Mouse (Mus musculus): Measurements from ENCODE around the gene Gm49336. TPM values are rescaled to one million over a fixed set of nuclear protein-coding genes. Genes with fewer than 3 reads are reported as not detected.
A peak's percentile ranks its signal among the peaks of the same experiment; 100 is the strongest.

The Gm49336 gene
- polyA plus RNA-seq, 1 experiment from 2014 or later, result 44.0 TPM

DNA sequence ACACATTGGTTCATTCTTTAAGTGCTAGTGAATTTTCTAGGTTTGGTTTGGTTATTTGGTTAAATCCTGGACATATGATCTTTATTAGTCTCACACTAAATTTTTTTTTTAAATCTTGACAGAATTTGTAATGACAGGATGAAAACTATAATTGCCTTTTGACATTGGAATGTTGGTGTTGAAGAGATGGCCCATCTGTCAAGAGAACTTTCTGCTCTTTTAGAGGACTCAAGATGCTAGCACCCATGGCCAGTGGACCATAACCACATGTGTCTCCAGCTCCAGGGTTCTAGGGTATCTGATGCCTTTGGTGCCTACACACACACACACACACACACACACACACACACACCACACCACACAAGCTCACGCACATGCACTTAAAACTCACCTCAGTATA lies 6.5 kb upstream of the Gm49336 start:
- Histone ChIP-seq H3K27me3 (ENCODE audit: insufficient read depth, poor library complexity, severe bottlenecking) (no peaks in the 10 kb centered on the region), H3K27ac (no peak overlapping the region), H3K4me1 (replicated peaks) (no peaks in the 10 kb centered on the region; the same call in 1 of the 2 replicates), H3K36me3 (no peaks in the 10 kb centered on the region), H3K4me3 (no peak overlapping the region), H3K9me3 (no peaks in the 10 kb centered on the region)
- WGBS, result 77% methylated on average over 1 of the region's 1 CpGs
- DNase-seq (ENCODE audit: low spot score), result no peak

DNA sequence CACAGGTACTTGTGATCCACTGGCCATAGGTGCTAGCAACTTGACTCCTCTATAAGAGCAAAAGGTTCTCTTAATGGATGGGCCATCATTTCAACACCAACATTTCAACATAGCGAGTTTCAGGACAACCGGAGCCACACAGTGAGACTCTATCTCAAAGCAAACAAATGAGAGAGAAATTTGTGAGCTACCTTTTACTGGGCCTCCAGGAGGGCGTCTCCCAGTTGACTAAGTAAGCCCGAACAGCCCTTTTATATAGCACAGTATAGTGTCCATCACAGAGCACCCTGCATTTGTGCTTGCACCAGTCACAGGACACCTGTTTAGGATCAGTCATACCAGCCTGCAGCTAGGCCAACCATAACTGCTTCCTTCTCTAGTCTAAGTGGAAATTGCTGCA lies 5.8 kb upstream of the Gm49336 start:
- Histone ChIP-seq H3K9me3 (no peaks in the 10 kb centered on the region), H3K4me1 (replicated peaks) (peaks cover 7% of the 10 kb centered on the region), H3K4me3 (no peak overlapping the region), H3K36me3 (no peaks in the 10 kb centered on the region), H3K27ac (no peak overlapping the region), H3K27me3 (ENCODE audit: insufficient read depth, poor library complexity, severe bottlenecking) (no peaks in the 10 kb centered on the region)
- DNase-seq (ENCODE audit: low spot score), result no peak
- WGBS, result 86% methylated on average over 4 of the region's 4 CpGs

DNA sequence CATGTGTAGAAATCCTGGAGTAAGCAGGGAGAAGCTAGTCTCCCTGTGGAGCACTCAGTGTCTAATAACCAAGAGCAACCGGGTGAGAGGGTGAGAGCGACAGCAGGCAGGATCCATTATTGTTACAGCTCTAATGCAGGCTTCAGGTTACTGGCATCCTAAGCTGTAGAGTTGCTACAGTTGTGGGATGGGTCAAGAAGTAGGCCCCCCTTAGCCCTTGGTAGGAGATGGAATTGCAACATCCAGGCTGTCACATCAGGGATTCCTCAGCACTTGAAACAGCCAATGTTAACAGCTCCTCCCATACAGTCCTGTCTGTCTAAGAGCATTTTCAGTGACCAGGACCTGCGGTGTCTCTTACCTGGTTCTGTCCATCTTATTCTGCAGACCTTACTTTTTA lies 5.0 kb upstream of the Gm49336 start:
- H3K36me3 ChIP-seq, result no peaks in the 10 kb centered on the region
- no peaks in the 10 kb centered on the region for H3K27me3 ChIP-seq (ENCODE audit: insufficient read depth, poor library complexity, severe bottlenecking)
- no peak overlapping the region for H3K27ac ChIP-seq
- peak; percentile 15 for DNase-seq (ENCODE audit: low spot score)
- no peak overlapping the region for H3K4me3 ChIP-seq
- peaks cover 8% of the 10 kb centered on the region for H3K4me1 ChIP-seq (replicated peaks)
- H3K9me3 ChIP-seq, result no peaks in the 10 kb centered on the region
- WGBS, result 31% methylated on average over 3 of the region's 3 CpGs

DNA sequence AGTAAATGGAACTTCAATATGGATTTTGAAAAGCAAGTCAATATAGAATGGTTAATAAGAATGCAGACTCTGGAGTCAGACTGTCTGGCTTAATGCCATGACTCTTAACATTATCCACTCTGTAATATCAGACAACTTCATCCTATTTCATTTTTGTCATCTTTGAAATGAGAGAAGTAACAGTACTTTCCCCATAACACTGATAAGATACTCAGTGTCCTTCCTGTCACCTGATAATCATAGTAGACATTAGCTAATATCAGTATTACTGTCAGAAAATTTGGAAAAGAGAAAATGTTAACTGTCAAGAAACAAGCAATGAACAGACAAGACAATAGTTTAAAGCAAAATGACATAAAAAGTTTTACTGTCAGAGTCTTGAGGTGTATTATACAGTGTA lies 3.5 kb upstream of the Gm49336 start:
- Histone ChIP-seq H3K27me3 (ENCODE audit: insufficient read depth, poor library complexity, severe bottlenecking) (no peaks in the 10 kb centered on the region), H3K9me3 (no peaks in the 10 kb centered on the region), H3K27ac (no peak overlapping the region), H3K4me1 (replicated peaks) (peaks cover 15% of the 10 kb centered on the region), H3K4me3 (no peak overlapping the region), H3K36me3 (no peaks in the 10 kb centered on the region)
- DNase-seq (ENCODE audit: low spot score), result no peak

DNA sequence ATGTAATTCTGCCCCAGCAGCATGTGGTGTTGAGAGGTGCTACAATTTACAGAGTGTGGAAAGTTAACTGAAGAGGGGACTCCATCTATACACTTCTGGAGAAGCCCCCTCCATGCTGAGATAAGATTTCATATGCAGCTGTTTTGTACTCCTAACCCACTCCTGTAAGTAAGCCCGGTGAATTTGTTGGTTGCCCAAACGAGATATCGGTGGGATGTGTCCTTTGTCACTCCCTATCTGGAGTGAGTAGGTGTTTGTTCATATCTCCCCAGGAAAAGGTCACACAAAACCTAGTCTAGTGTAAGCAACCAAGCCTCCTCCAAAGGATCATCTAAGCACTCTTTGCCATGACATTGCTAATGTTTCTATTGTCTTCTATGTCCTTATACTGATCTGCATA lies 2.2 kb upstream of the Gm49336 start:
- H3K27me3 ChIP-seq (ENCODE audit: insufficient read depth, poor library complexity, severe bottlenecking), result no peaks in the 10 kb centered on the region
- H3K27ac ChIP-seq, result no peak overlapping the region
- peaks cover 22% of the 10 kb centered on the region for H3K4me1 ChIP-seq (replicated peaks)
- DNase-seq (ENCODE audit: low spot score), result no peak
- H3K9me3 ChIP-seq, result no peaks in the 10 kb centered on the region
- 89% methylated on average over 3 of the region's 3 CpGs for WGBS
- H3K4me3 ChIP-seq, result no peak overlapping the region
- peaks cover 7% of the 10 kb centered on the region; the same call in 1 of the 2 replicates for H3K36me3 ChIP-seq

DNA sequence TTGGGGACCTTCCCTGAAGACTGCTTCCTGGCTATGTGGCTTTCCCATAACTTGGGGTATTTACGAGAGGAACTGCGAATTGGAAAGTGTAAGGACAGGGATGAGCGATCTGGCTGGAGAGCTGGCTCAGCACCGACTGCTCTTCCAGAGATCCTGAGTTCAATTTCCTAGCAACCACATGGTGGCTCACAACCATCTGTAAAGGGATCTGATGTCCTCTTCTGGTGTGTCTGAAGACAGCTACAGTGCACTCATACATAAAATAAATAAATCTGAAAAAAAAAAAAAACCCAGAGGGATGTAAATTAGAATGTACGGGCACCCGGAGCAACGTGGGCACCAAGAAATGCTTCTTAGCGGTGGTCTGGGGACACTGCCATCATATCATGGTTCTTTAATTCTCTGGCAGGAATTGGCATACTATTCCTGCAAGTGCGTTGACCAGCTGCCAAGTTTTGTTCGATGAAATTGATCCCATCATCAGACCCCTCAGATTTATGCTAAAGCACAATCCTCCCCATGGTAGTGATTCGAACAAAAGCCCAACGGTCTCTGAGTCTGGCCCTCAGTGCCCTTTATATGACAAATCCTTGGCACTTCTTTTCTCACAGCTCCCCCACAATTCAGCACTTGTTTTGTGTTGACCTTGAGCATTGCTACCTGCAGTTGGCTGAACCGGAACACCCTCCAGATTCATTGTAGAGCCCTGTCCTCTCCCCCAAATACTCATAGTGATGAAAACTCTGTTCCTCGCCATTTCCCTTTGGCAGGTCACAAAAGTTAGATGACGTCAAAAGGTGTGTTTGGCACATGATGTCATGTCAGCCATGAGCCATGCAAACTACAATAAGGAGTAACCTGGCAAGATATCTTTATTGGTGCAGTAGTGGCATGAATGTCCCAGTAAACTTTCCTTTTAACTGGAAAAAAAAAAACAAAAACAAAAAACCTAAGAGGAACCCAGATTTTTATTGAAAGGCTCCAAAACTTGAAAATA lies 995 bp upstream of the Gm49336 start:
- whole genome bisulfite sequencing, result 26% methylated on average over 15 of the region's 15 CpGs
- H3K4me3 ChIP-seq, result peak overlapping the region; percentile 82
- no peaks in the 10 kb centered on the region for H3K27me3 ChIP-seq (ENCODE audit: insufficient read depth, poor library complexity, severe bottlenecking)
- peak; percentile 3 for DNase-seq (ENCODE audit: low spot score)
- H3K36me3 ChIP-seq, result peaks cover 7% of the 10 kb centered on the region; the same call in 1 of the 2 replicates
- peak overlapping the region; percentile 97 for H3K27ac ChIP-seq
- H3K9me3 ChIP-seq, result no peaks in the 10 kb centered on the region
- peaks cover 22% of the 10 kb centered on the region for H3K4me1 ChIP-seq (replicated peaks)

DNA sequence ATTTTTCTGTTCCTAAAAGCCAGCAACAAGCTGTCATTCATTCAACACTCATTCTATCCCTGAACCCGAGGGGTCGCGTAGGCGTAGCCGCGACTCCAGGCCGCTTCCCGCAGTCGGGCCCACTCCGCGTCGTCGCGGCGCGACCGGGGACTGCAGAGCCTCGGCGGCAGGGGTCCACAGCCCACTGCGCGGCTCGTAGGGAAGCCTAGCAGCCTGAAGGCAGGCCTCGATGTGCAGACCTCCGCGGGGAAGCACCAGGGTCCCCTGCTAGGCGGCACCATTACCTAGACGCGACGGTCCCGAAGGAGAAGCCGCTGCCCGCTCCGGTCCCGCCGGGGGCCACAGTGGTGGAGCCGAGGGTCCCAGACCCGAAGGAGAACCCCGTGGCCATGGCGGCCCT lies 428 bp downstream of the Gm49336 start:
- peak overlapping the region; percentile 97 for H3K27ac ChIP-seq
- H3K27me3 ChIP-seq (ENCODE audit: insufficient read depth, poor library complexity, severe bottlenecking), result no peaks in the 10 kb centered on the region
- DNase-seq (ENCODE audit: low spot score), result no peak
- H3K36me3 ChIP-seq, result peaks cover 20% of the 10 kb centered on the region
- WGBS, result under 1% methylated on average over 39 of the region's 39 CpGs
- no peaks in the 10 kb centered on the region for H3K9me3 ChIP-seq
- peak overlapping the region; percentile 82 for H3K4me3 ChIP-seq
- H3K4me1 ChIP-seq (replicated peaks), result peaks cover 22% of the 10 kb centered on the region

DNA sequence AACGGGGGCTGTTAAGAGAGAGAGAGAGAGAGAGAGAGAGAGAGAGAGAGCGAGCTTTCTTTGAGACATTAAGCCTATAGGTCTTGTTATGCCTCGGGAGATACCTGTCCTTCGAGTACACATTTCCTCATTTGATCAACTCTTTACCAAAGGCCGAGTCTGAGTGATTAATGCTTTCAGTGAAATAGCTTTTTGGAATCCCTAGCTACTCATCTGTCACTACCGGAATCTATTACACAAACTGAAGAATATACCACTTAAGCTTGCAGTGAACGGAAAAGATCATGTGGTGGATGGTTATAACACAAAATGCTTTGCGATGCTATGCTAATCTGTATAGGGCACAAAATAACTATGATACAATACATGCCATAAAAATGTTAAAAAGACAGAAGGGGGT lies 941 bp downstream of the Gm49336 start:
- no peak for DNase-seq (ENCODE audit: low spot score)
- H3K27me3 ChIP-seq (ENCODE audit: insufficient read depth, poor library complexity, severe bottlenecking), result no peaks in the 10 kb centered on the region
- 33% methylated on average over 8 of the region's 8 CpGs for WGBS
- H3K9me3 ChIP-seq, result no peaks in the 10 kb centered on the region
- H3K36me3 ChIP-seq, result peaks cover 23% of the 10 kb centered on the region
- peak overlapping the region; percentile 82 for H3K4me3 ChIP-seq
- peak overlapping the region; percentile 97 for H3K27ac ChIP-seq
- H3K4me1 ChIP-seq (replicated peaks), result peaks cover 22% of the 10 kb centered on the region

DNA sequence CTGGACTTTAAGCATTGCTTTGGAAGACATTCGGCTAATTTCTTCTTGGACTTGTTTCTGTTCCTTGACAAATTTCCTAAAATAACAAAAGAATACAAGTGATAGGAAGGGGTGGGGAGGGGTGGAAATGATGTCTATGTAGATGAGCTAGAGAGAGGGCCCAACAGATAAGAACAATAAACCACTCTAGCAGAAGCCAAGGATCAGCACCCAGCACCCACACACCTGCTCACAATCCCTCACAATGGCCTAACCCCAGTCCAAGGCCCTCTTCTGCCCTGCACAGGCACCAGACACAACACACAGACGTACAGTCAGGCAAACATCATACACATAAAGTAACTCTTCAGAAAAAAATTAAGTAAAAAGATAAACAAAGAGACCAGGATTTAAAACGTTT lies 12.8 kb downstream of the Gm49336 start:
- DNase-seq (ENCODE audit: low spot score), result no peak
- 82% methylated on average over 3 of the region's 3 CpGs for WGBS
- no peaks in the 10 kb centered on the region for H3K4me1 ChIP-seq (replicated peaks)
- no peaks in the 10 kb centered on the region for H3K27me3 ChIP-seq (ENCODE audit: insufficient read depth, poor library complexity, severe bottlenecking)
- no peak overlapping the region for H3K4me3 ChIP-seq
- peaks cover 92% of the 10 kb centered on the region for H3K36me3 ChIP-seq
- H3K9me3 ChIP-seq, result no peaks in the 10 kb centered on the region
- H3K27ac ChIP-seq, result no peak overlapping the region

DNA sequence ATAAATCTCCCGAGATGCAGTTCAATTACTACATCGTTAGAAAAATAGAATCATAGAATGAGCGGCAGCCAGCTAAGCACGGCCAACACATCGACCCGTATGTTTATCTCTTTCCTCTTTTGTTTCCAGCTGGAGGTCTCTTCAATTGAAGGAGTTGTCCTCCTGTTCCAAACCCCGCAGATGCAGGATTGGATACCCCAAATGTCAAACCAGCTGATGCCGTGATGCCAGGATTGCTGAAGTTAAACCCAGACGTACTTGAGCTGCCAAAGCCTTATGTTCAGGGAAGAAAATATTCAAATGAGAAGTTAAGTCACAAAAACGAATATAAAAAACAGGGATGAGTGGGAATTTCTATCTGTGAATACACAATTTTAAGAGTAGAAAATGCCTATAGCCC lies 31.4 kb downstream of the Gm49336 start:
- no peak overlapping the region for H3K27ac ChIP-seq
- H3K4me1 ChIP-seq (replicated peaks), result no peaks in the 10 kb centered on the region
- 93% methylated on average over 10 of the region's 10 CpGs for WGBS
- H3K9me3 ChIP-seq, result no peaks in the 10 kb centered on the region
- DNase-seq (ENCODE audit: low spot score), result no peak
- H3K27me3 ChIP-seq (ENCODE audit: insufficient read depth, poor library complexity, severe bottlenecking), result no peaks in the 10 kb centered on the region
- peaks cover 62% of the 10 kb centered on the region for H3K36me3 ChIP-seq
- no peak overlapping the region for H3K4me3 ChIP-seq

DNA sequence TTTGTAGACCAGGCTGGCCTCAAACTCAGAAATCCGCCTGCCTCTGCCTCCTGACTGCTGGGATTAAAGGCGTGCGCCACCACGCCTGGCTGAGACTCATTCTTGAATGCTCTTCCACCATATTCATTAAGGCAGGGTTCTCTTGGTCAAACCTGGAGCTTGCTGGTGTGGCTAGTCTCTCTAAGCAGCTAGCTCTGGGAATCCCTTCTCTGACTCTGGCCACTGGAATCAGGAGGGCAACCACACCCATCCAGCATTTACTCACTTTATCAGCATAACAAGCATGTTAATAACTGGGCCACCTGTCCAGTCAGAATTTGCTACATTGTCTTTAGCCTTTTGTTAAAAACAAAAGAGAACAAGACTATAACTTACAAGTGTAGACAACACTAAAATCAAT lies 33.7 kb downstream of the Gm49336 start:
- peaks cover 57% of the 10 kb centered on the region for H3K36me3 ChIP-seq
- H3K27me3 ChIP-seq (ENCODE audit: insufficient read depth, poor library complexity, severe bottlenecking), result no peaks in the 10 kb centered on the region
- H3K27ac ChIP-seq, result no peak overlapping the region
- DNase-seq (ENCODE audit: low spot score), result no peak
- H3K9me3 ChIP-seq, result no peaks in the 10 kb centered on the region
- no peak overlapping the region for H3K4me3 ChIP-seq
- H3K4me1 ChIP-seq (replicated peaks), result no peaks in the 10 kb centered on the region
- 95% methylated on average over 4 of the region's 4 CpGs for WGBS

DNA sequence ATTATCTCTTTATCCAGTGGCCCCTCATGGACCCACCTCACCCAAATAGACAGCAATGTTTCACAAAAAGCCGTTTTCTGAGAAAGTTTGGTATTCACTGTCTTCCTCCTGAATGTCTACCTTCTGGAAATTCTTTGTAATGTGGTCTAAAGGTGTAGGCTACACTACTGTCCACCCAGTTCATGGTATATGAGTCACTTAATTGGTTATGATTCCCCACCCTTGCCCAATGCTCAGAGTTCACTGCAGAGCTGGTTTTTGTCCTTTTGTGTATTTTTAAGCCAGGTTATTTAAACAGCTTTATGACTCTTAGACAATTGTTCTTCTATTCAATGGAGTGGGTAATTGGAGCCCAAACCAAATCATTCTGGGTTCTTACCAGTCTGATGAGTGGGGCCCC lies 35.2 kb downstream of the Gm49336 start:
- H3K4me1 ChIP-seq (replicated peaks), result no peaks in the 10 kb centered on the region
- DNase-seq (ENCODE audit: low spot score), result no peak
- H3K9me3 ChIP-seq, result no peaks in the 10 kb centered on the region
- no peaks in the 10 kb centered on the region for H3K27me3 ChIP-seq (ENCODE audit: insufficient read depth, poor library complexity, severe bottlenecking)
- H3K36me3 ChIP-seq, result peaks cover 45% of the 10 kb centered on the region
- H3K27ac ChIP-seq, result no peak overlapping the region
- H3K4me3 ChIP-seq, result no peak overlapping the region
- 90% methylated on average over 1 of the region's 1 CpGs for WGBS

DNA sequence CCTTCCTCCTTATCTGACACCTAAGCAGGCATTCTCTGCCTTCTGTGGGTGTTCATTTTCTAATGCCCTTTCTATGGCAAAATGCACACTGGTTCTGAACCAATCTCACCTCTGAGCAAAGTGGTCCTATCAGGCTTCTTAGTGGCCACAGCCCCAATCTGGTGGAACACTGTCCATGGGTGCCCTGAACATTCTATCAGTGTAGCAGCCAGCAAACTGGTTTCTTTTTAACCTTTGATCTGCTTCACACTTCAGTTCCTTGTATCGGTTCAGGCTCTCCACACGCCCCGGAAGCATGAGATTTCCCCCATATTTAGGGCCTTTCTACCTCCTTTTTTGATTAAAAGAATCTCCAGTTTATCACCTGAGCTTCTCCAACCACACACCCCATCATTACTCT lies 36.3 kb downstream of the Gm49336 start:
- 92% methylated on average over 3 of the region's 3 CpGs for WGBS
- H3K27me3 ChIP-seq (ENCODE audit: insufficient read depth, poor library complexity, severe bottlenecking), result no peaks in the 10 kb centered on the region
- no peak overlapping the region for H3K4me3 ChIP-seq
- H3K36me3 ChIP-seq, result peaks cover 34% of the 10 kb centered on the region
- no peak overlapping the region for H3K27ac ChIP-seq
- DNase-seq (ENCODE audit: low spot score), result no peak
- H3K9me3 ChIP-seq, result no peaks in the 10 kb centered on the region
- no peaks in the 10 kb centered on the region for H3K4me1 ChIP-seq (replicated peaks)

Data from hindbrain, embryonic 10.5 days (tissue).